Mouse (Mus musculus): Measurements from ENCODE around the gene Fam172a. TPM values are rescaled to one million over a fixed set of nuclear protein-coding genes. Genes with fewer than 3 reads are reported as not detected.

Gene Fam172a
- polyA plus RNA-seq, 1 experiment from 2014 or later, result 32.9 TPM

DNA sequence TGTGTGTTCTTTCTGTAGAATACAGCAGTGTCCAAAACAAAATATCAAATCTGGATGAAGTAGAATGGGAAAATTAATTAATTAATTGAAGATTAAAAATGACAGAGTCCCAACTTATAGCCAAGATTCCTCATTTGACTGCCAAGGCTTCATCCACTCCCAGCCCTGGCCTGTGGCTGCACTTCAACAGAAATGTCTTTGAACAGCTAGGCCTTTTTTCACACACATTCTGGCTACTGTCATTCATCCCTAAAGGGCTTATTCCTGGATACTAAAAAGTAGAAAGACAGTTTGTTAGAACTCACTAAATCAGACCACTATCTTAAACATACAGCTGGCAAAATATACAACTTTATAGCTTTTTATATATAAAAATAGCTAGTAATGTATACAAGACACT is 388.9 kb downstream of the Fam172a start:
- no peak overlapping the region for H3K4me3 ChIP-seq
- no peak overlapping the region for H3K27ac ChIP-seq (replicated peaks)
- no peaks in the 10 kb centered on the region for H3K36me3 ChIP-seq
- no peak for DNase-seq (ENCODE audit: low spot score)
- H3K9me3 ChIP-seq (replicated peaks), result no peaks in the 10 kb centered on the region
- H3K27me3 ChIP-seq (ENCODE audit: low read depth, poor library complexity, severe bottlenecking), result no peaks in the 10 kb centered on the region
- no peaks in the 10 kb centered on the region for H3K4me1 ChIP-seq

DNA sequence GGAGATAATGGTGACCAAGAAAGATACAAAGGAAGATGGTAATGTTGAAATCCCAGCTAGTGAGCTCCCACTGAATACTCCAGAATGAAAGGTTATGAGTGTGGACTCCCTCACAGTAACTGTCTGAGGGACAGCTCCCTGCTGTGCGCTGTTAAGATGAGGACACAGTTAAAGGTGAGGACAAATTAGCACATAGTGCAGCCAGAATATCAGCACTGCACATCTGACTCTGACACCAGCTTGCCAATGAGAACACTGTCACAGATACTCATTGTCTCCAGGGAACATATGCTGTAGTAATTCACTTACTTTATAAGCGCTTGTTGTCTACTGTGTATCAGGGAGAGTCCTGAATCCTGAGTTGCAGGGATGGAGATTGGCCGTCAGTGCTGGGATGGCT is 390.1 kb downstream of the Fam172a start:
- H3K27me3 ChIP-seq (ENCODE audit: low read depth, poor library complexity, severe bottlenecking), result no peaks in the 10 kb centered on the region
- no peak overlapping the region for H3K27ac ChIP-seq (replicated peaks)
- no peak for DNase-seq (ENCODE audit: low spot score)
- H3K9me3 ChIP-seq (replicated peaks), result no peaks in the 10 kb centered on the region
- no peaks in the 10 kb centered on the region for H3K4me1 ChIP-seq
- 87% methylated on average over 3 of the region's 3 CpGs for WGBS
- H3K36me3 ChIP-seq, result no peaks in the 10 kb centered on the region
- no peak overlapping the region for H3K4me3 ChIP-seq

DNA sequence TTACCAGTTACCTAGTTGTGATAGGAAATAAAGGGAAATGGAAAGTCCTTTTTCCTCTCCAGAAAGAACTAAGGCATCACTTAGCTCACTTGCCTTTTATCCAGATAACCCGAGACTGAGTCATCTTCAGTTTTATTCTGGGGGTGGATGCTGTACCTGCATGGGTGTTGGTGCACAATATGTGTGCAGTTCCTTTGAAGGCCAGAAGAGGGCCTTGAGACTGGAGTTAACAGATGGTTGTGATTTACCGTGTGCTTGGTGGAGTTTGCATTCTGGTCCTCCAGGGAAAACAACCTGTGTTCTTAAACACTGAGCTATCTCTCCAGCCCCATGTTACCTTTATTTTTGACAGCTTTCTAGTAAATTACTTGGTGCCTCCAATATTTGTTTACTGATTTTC is 392.5 kb downstream of the Fam172a start:
- 71% methylated on average over 2 of the region's 2 CpGs for WGBS
- no peak for DNase-seq (ENCODE audit: low spot score)
- H3K4me1 ChIP-seq, result no peaks in the 10 kb centered on the region

DNA sequence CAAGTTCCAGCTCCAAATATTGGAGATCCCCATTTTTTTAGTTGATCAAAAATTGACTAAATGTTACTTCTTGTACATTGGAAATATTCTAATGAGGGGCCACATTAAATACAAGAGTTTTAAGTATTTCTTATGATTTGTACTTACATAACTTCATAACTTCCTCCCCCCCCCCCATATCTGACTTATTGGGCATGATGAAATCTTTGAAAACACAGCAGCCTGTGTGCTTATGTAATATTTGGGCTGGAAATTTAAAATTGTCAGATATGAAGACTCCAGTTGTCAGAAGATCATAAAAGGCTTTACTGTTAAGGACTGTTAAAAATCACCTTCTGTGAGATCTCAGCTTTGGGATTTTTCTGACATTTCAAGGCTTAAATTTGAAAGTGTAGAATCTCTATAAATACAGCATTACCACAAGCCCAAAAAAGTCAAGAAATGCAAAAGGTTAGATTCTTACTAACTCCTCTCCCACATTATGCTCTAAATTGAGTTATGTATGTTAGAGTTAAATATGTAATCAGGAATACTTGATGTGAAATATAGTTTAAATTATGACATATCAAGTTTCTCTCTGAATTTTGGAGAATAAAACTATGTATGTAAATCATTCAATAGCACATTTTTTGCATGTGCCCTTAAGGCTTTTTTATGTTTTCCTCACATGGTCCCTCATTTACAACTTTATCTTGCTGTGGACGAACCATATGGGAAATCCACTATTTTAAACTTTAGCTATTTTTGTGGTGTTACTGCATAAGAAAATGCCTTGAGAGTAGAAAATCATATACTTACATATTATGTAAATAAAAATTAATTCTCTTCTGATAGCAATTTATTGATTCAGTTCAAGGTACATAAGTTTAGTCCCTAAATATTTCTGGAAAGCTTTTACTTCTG is 393.5 kb downstream of the Fam172a start:
- DNase-seq (ENCODE audit: low spot score), result no peak
- no peak overlapping the region for H3K4me3 ChIP-seq
- 89% methylated on average over 1 of the region's 1 CpGs for WGBS
- no peak overlapping the region for H3K27ac ChIP-seq (replicated peaks)
- H3K4me1 ChIP-seq, result peaks cover 3% of the 10 kb centered on the region; the same call in 1 of the 2 replicates
- no peaks in the 10 kb centered on the region for H3K27me3 ChIP-seq (ENCODE audit: low read depth, poor library complexity, severe bottlenecking)
- H3K36me3 ChIP-seq, result no peaks in the 10 kb centered on the region
- H3K9me3 ChIP-seq (replicated peaks), result no peaks in the 10 kb centered on the region

More for the DNA sequence above, 392.5 kb downstream of the Fam172a start:
- Histone ChIP-seq H3K27me3 (ENCODE audit: low read depth, poor library complexity, severe bottlenecking) (no peaks in the 10 kb centered on the region), H3K36me3 (no peaks in the 10 kb centered on the region), H3K27ac (replicated peaks) (no peak overlapping the region), H3K4me3 (no peak overlapping the region), H3K9me3 (replicated peaks) (no peaks in the 10 kb centered on the region)

DNA sequence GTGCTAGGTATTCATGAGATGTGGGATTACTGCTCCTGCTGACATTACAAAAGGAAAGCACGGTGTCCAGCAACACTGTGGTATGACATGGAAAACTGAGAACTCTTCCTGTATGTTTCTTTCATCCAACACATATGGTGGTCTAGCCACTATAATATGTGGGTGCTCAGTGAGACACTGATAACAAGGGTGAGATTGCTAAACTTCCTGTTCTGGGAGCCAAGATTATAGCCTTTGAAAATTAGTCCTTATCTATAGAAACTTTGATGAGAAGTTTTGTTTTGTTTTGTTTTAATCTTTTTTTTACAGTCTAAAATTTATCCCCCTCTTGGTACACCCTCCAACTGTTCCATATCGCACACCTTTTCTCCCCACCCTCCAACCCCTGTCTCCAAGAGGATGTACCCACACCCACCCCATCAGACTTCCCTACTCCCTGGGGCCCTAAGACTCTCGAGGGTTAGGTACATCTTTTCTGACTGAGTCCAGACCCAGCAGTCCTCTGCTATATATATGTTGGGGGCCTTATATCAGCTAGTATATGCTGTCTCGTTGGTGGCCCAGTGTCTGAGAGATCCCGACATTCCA is 397.1 kb downstream of the Fam172a start:
- WGBS, result 78% methylated on average over 5 of the region's 5 CpGs
- H3K27me3 ChIP-seq (ENCODE audit: low read depth, poor library complexity, severe bottlenecking), result no peaks in the 10 kb centered on the region
- no peaks in the 10 kb centered on the region for H3K36me3 ChIP-seq
- H3K9me3 ChIP-seq (replicated peaks), result no peaks in the 10 kb centered on the region
- H3K4me3 ChIP-seq, result no peak overlapping the region
- DNase-seq (ENCODE audit: low spot score), result no peak
- no peak overlapping the region for H3K27ac ChIP-seq (replicated peaks)
- peaks cover 9% of the 10 kb centered on the region for H3K4me1 ChIP-seq

DNA sequence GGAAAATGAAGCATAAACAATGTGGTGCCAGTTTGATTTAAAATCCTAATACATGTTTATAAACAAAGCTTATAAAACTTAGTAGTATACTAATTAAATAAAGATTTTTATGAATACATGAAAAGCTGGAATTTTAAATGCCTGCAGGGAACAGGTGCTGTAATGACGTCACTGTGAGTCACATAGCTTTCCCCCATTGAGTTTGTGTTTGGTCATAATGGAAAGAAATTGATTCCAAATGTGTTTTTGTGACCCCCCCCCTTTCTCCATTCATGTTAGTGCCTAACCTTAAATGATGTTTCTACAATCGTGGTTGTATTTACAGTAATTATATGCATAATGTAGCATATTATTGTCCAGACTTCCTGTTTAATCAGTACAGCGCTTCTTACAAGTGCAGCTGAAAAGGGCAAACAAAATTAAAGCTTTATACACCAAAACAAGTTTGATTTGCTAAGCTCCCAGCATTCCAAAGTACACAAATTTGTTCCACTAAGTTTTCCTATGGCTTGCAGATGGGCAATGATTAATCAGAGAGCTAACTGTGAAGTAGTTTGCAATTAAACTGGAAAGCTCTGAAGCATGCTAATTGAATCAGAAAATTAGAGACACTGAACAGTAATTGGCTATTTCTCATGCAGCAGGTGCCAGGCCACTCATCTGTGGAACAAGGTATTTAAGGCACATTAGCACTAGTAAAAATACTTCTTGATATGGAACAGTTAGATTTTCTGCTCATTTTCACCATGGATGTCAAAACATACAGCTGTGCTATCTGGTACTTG is 398.1 kb downstream of the Fam172a start:
- Histone ChIP-seq H3K4me1 (peaks cover 10% of the 10 kb centered on the region), H3K27me3 (ENCODE audit: low read depth, poor library complexity, severe bottlenecking) (no peaks in the 10 kb centered on the region), H3K4me3 (no peak overlapping the region), H3K9me3 (replicated peaks) (no peaks in the 10 kb centered on the region), H3K36me3 (no peaks in the 10 kb centered on the region), H3K27ac (replicated peaks) (no peak overlapping the region)
- no peak for DNase-seq (ENCODE audit: low spot score)
- WGBS, result 79% methylated on average over 3 of the region's 3 CpGs

DNA sequence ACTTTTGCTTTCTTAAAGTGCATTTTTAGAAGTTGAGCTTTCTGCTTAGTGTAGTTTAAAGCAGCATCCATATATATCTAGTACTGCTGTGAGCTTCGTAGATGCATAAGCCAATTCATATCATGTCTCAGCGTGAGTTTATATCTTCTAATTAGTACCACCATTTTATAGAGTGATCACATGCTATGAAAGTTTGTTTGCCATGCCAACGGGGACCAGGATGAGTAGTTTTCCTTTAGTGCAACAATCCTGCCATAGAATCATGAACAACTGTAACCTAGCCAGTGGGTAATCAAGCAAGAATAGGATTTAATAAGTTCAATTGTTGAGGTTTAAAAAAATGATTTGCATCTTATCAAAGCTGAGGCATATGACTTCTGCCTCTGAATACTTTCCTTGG is 398.8 kb downstream of the Fam172a start:
- H3K27ac ChIP-seq (replicated peaks), result no peak overlapping the region
- H3K27me3 ChIP-seq (ENCODE audit: low read depth, poor library complexity, severe bottlenecking), result no peaks in the 10 kb centered on the region
- H3K9me3 ChIP-seq (replicated peaks), result no peaks in the 10 kb centered on the region
- WGBS, result 87% methylated on average over 3 of the region's 3 CpGs
- no peaks in the 10 kb centered on the region for H3K36me3 ChIP-seq
- H3K4me1 ChIP-seq, result peaks cover 10% of the 10 kb centered on the region
- no peak for DNase-seq (ENCODE audit: low spot score)
- H3K4me3 ChIP-seq, result no peak overlapping the region

DNA sequence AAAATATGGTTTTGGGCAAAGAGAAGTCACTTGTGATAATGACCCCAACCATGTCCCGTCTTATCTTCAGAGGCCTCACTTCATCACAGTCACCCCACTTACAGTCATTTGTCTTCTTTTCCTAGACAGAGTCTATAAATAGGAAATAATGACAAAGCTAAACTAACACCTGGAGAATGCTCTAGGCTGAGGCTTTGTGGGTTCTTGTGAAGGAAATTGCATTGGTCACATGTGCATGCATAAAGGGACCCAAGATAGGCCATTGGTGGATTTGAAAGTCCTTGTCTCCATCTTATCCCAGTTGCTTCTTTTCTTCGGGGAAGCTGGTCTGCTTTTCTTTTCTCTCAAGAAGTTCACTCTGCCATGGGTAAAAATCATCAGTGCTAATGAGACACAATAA is 400.5 kb downstream of the Fam172a start:
- no peak overlapping the region for H3K4me3 ChIP-seq
- no peaks in the 10 kb centered on the region for H3K9me3 ChIP-seq (replicated peaks)
- no peaks in the 10 kb centered on the region for H3K36me3 ChIP-seq
- peaks cover 10% of the 10 kb centered on the region for H3K4me1 ChIP-seq
- H3K27ac ChIP-seq (replicated peaks), result no peak overlapping the region
- no peaks in the 10 kb centered on the region for H3K27me3 ChIP-seq (ENCODE audit: low read depth, poor library complexity, severe bottlenecking)
- DNase-seq (ENCODE audit: low spot score), result no peak
- WGBS, result 79% methylated on average over 2 of the region's 2 CpGs

DNA sequence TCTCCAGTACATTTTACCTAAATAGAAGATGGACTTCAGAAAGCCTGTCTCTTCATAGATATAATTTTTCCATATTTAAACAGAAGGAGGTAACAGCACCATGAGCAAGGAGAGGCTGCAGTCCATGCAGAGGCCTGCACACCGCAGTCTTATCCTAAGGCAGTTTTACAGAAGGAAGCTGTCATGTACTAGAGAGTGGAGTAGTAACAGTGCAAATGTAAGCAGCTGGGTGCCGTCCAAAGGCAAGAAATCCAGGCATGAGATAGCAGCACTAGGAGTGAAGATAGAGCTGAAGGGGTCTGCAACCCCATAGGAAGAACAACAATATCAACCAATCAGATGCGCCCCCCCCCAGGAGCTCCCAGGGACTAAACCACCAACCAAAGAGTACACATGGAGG is 403.0 kb downstream of the Fam172a start:
- H3K4me3 ChIP-seq, result no peak overlapping the region
- H3K27me3 ChIP-seq (ENCODE audit: low read depth, poor library complexity, severe bottlenecking), result no peaks in the 10 kb centered on the region
- 87% methylated on average over 3 of the region's 3 CpGs for WGBS
- H3K4me1 ChIP-seq, result peaks cover 10% of the 10 kb centered on the region
- DNase-seq (ENCODE audit: low spot score), result no peak
- no peak overlapping the region for H3K27ac ChIP-seq (replicated peaks)
- no peaks in the 10 kb centered on the region for H3K9me3 ChIP-seq (replicated peaks)
- no peaks in the 10 kb centered on the region for H3K36me3 ChIP-seq

DNA sequence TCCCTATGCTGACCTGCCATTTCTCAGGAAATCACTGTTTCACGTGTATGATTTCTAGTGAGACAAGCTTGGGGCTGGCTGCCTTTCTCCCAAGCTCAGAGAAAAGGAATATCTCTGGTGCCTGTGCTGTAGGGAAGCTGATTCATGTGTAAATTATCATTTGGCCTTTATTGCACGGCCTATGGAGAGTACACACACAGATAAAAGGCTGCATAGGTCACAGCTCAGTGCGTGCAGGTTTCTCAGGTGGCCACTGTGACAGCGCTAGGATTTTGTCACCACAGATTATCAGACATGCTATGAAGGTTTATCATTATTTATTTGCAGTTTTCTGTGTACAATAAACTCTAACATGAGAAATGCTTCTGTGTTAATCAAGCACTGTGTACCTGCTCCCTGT is 408.8 kb downstream of the Fam172a start:
- Histone ChIP-seq H3K27ac (replicated peaks) (no peak overlapping the region), H3K4me3 (no peak overlapping the region), H3K4me1 (no peaks in the 10 kb centered on the region), H3K9me3 (replicated peaks) (no peaks in the 10 kb centered on the region), H3K36me3 (no peaks in the 10 kb centered on the region), H3K27me3 (ENCODE audit: low read depth, poor library complexity, severe bottlenecking) (no peaks in the 10 kb centered on the region)
- WGBS, result 83% methylated on average over 4 of the region's 4 CpGs
- DNase-seq (ENCODE audit: low spot score), result no peak

DNA sequence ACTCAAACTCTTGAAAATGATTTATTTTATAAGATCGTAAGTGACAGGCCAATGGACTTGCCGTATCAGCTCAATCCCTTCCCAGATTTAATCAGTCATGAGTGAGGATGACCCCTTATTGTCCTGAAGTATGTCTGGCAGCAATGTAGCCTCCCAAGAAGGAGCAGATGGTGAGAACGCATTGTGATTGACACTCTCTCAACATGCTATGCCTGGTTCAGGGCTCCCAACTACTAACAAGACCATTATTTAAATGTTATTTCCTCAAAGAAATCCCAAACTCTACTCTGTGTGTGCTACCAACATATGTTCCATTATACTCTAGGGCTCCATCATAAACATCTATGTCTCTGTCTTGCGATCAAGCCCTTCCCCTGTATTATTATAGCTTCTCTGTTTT is 412.1 kb downstream of the Fam172a start:
- Histone ChIP-seq H3K27ac (replicated peaks) (no peak overlapping the region), H3K9me3 (replicated peaks) (no peaks in the 10 kb centered on the region), H3K27me3 (ENCODE audit: low read depth, poor library complexity, severe bottlenecking) (no peaks in the 10 kb centered on the region), H3K36me3 (no peaks in the 10 kb centered on the region), H3K4me3 (no peak overlapping the region), H3K4me1 (no peaks in the 10 kb centered on the region)
- DNase-seq (ENCODE audit: low spot score), result no peak
- WGBS, result 94% methylated on average over 4 of the region's 4 CpGs

DNA sequence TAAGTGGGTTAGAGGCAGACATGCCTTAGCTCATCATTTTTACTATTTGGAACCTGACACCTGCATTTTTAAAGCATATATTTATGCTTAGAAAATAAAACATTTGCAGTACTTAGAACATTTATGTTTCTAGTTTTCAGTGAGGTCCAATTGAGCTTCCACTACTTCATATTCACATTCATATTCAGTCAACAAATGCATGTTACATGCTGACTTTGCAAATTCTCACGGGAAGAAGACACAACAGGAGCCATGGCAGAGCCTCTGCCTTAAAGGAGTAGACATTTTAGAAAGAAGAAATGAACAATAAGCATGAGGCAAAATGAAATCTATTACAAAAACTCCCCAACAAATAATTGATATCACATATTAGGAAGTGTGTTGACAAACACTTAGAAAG is 416.9 kb downstream of the Fam172a start:
- H3K4me1 ChIP-seq, result no peaks in the 10 kb centered on the region

DNA sequence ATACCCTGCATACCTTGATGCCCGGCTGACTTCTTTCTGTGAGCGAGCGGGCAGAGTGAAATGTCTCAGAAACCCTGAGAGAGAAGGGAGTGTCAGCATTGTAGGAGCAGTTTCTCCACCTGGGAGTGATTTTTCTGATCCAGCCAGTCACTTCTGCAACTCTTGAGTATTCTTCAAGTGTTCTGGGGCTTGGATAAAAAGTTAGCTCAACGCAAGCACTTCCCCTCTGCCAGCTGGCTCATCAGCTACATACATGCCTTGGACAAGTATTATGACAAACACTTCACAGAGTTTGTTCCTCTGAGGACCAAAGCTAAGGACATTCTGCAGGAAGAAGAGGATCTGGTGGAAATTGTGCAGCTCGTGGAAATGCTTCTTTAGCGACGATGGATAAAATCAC is 420.2 kb downstream of the Fam172a start:
- H3K36me3 ChIP-seq, result no peaks in the 10 kb centered on the region
- no peaks in the 10 kb centered on the region for H3K4me1 ChIP-seq
- WGBS, result 95% methylated on average over 7 of the region's 7 CpGs

More for the DNA sequence above, 416.9 kb downstream of the Fam172a start:
- Histone ChIP-seq H3K4me3 (no peak overlapping the region), H3K27me3 (ENCODE audit: low read depth, poor library complexity, severe bottlenecking) (no peaks in the 10 kb centered on the region), H3K27ac (replicated peaks) (no peak overlapping the region), H3K9me3 (replicated peaks) (no peaks in the 10 kb centered on the region), H3K36me3 (no peaks in the 10 kb centered on the region)
- no peak for DNase-seq (ENCODE audit: low spot score)
- WGBS, result 96% methylated on average over 1 of the region's 1 CpGs

More for the DNA sequence above, 420.2 kb downstream of the Fam172a start:
- Histone ChIP-seq H3K27me3 (ENCODE audit: low read depth, poor library complexity, severe bottlenecking) (no peaks in the 10 kb centered on the region), H3K4me3 (no peak overlapping the region), H3K27ac (replicated peaks) (no peak overlapping the region), H3K9me3 (replicated peaks) (no peaks in the 10 kb centered on the region)
- no peak for DNase-seq (ENCODE audit: low spot score)

All from midbrain, embryonic 10.5 days (tissue).